Mouse (Mus musculus) layer of hippocampus, postnatal 25 days (tissue): ENCODE measurements around the gene Mrgprf. TPM values are rescaled to one million over a fixed set of nuclear protein-coding genes. Genes with fewer than 3 reads are reported as not detected.
A peak's percentile ranks its signal among the peaks of the same experiment; 100 is the strongest.

Experiments
- DNase-seq, 2 experiments: peaks; one replicate each; pipeline ENCODE4 v3.0.0; 2022; ENCODE audit warnings: mixed read lengths in 2 of 2, low spot score in 1 of 2; ENCODE audit errors: extremely low spot score in 1 of 2
- total RNA-seq, 2 experiments: library from RNA; stranded (reverse); gene quantifications; 2 replicates each; pipeline ENCODE4 v1.2.3; 2021

The Mrgprf gene
- total RNA-seq, result 1 to 10 TPM in 1 of 2 experiments, under 1 TPM in 1; 0.87 to 1.1 TPM

DNA sequence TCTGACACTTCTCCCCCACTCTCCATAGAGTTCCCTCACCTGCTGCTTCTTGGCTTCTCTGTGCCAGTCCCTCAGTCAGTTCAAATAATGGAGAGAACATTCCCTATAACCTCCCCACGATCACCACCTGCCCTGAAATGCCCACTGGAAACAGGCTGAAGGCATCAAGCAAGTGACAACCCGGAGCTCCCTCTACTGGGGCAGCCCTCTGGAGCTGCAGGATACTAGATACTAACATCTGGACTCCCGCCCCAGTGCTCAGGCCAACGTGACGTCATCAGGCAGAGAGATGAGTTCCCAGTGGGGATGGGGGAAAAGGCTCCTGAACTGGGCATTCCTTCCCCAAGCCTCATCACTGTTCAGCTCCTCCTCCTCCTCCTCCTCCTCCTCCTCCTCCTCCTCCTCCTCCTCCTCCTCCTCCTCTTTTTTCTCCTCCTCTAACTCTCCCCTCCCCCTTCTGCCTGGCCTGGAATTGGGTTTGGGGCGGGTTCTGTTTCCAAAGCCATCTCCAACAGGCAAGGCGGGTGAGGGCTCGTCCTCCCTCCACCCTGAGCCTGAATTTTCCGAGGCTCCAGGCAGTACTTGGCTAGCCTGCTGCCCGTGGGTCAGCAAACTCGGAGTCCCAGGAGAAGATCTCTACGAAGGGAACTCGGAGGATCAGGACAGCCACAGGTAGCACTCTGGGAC, at the start of gene Mrgprf:
Mrgprf (plus strand) TSS at position 508 of the 687 bp plus-strand sequence.
- DNase-seq, result no peak

DNA sequence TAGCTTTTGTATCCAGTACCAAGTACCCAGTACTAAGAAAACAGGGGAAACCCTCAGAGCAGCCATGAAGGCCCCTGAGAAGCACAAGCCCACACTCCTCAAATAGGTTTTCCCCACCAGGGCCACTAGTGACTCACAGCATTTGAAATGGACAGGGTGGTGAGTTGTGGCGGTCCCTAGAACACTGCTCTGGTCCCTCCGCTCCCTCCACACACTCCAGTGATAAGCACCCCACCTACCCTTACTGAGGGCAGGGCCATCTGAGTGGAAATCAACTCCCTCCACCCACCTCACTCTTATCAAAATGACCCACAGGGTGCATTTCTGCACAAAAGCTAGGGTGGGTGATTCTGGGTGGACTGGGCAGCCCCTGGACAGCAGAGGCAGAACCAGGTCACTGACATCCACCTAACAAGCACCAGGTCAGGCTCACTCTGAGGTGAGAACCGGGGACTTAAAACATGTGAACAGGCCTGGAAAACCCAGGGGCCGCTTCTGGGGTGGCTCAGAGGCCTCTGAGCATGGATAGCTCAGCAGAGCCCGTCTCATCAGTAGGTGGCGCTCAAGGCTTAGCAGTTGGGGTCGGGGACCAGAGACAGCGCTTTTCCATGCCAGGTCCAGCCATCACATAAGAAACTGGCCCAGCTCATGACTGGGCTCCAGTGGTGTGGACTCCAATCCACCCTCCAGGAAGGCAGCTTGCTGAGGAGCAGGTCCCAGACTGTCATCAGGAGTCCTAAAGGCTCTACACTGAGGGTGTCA, 47.7 kb upstream of the Mrgprf start:
- peak; percentile 76 to 97 for DNase-seq

DNA sequence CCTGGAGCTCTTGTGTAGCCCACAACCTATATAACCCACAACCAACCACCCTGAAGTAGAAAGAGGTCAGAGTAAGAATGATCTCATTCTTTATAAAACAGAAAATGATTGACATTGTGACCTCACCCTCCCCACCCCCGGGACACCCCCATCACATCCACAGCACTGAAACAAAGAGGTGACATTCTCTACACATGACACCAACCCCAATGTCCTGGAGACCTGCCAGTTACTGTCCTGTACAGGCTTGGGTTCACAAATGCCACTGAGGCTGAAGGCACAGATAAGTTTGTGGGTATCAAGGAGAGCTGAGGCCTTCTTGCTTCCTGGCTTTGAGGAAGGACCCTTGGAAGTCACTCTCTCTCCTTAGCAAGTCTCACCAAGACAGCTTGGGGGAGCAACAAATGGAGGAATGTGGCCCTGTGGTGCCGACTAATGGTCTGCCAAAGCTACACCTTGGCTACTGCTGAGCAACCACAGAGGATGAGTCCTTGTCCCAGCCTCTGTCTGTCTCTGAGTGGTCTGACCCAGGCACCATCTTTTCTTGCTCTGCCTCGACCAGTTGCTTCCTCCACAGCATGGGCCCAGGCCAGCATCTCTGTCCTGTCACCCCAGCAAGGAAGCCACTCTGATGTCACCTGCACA, 46.5 kb upstream of the Mrgprf start:
- DNase-seq, result no peak

DNA sequence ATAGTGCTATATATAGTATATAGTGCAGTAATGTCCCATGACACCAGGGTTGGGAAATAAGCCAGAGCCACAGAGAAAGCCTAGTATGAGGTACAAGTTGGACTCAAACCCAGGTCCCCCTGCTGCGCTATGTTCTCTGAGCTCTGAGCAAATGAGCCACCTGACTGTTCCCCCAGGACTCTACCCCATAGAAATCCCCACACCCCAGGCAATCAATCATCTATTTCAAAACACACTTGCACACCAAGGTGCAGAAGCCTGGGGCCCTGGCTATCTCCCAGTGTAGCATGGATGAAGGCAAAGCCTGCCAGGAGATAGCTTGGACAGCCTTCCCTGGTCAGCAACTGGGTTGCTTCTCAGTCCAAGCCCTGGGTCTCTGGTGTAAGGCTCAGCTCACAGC, 44.5 kb upstream of the Mrgprf start:
- DNase-seq, result no peak

DNA sequence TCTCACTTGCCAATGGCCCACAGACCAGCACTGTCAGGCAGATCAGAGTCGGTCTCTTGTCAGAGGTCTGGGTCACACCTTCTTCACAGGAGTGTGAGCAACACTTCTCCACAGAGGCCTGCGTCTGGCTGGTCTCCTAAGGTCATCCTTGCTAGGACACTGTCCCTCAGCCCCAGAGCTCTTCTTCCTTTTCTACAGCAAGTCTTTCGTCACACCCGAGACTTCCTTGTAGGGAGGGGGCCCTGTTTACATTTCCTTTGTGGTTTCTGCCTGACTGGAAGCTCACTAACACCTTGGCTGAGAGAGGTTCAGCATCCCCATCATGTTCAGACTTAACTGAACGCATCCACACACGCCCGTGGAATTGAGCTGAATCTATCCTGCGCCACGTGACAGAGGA, 36.4 kb upstream of the Mrgprf start:
- no peak for DNase-seq

DNA sequence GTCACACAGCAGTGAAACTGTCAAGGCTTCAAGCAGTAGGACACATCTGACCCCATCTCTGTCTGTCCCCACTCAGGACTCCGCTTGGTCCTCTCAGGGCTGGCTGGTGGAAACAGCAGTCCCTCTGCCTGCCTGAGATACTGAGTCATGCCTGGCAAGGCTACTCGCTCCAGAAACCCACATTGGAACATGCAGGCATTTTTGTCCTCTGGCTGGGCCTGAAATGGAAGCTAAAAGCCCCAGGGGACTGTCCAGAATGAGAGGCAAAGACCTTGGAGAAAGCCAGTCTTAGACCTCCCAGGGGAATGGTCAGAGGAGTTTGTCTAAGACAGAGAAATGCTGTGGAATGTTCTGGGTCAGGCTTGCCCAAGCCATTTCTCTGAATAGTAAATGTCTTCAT, 34.6 kb upstream of the Mrgprf start:
- no peak for DNase-seq

DNA sequence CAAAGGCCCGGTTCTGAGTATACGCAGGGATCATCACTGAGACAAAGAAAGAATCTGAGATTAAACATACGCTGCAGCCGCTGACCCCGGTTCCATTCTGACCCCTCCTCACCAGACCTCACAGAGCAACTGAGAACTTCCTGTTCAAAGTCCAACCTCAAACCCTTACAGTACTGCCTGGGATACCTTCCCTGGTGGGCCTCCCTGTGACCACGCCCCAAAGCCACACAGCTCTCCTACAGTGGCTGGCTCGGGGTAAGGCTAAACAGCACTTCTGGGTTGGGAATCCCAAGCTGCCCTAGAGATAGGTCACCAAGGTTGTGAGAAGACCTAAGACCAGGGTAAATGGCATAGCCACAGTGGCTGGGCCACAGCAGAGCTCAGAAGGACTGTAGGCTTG, 31.7 kb upstream of the Mrgprf start:
- DNase-seq, result no peak

DNA sequence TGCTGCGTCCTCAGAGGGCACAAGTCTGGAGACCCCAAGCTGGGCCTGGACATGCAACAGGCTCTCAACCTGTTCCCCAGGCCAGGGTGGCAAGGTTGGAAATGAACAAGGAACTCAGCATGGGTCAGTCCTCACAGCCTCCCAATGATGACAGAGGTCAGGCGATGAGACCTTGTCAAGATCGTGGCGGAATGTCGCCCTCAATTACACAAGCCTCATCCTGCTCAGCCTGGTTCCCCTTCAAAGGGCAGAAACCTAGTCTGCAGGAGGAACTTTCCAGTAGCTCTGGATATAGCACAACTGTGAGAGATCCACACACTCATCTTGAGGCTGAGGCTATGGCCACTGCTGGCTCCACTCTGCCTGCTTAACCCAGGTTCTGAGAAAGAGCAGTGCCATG, 29.7 kb upstream of the Mrgprf start:
- no peak for DNase-seq

DNA sequence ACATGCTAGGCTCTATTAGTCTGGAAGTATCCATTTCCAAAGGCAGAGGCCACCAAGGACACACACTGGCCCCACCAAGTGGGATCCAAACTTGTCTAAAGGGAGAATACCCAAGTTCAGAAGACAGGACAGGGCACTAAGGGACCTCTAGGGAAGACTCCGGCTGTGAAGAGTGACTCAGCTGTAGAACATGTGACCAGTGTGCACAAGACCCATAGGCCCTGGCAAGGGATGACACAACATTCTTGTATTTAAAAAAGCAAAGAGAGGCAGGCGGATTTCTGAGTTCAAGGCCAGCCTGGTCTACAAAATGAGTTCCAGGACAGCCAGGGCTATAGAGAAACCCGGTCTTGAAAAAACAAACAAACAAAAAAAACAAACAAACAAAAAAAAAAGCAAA, 25.1 kb upstream of the Mrgprf start:
- no peak for DNase-seq

DNA sequence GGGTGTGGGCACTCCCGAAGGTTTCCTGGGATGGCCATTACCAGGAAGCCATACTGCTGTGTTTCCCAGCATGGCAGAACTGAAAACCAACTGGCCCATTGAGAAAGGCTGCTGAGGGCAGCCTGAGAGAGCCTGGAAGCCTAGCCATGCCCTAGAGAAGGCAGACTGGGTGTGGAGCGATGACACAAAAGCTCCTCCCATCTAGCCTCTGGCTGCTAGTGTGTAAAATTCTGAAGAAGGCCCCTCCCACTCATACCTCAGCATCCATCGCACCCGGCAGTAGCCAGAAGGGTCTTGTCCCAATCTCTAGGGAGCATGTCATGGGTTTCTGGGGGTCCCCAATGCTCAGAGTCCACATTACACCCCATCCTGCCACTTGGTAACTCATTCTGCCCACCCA, 19.2 kb upstream of the Mrgprf start:
- no peak for DNase-seq

DNA sequence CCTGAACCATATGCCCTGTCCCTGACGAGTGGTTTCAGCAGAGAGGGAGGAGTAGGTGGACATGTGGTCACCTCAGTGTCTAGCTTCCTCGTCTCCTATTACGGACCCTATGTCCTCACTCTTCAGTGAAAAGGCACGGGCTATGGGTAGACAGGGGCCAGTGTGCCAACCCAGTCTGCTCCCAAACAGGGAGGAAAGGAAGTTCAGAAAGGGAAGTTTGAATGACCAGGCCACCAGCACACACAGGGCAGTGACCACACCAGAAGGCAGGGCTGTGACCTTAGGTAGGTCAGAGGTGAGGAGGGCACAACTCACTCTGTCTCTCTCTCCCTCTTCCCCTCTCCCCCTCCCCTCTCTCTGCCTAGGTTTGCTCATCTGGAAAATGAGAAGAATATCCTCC, 17.6 kb upstream of the Mrgprf start:
- DNase-seq, result no peak

DNA sequence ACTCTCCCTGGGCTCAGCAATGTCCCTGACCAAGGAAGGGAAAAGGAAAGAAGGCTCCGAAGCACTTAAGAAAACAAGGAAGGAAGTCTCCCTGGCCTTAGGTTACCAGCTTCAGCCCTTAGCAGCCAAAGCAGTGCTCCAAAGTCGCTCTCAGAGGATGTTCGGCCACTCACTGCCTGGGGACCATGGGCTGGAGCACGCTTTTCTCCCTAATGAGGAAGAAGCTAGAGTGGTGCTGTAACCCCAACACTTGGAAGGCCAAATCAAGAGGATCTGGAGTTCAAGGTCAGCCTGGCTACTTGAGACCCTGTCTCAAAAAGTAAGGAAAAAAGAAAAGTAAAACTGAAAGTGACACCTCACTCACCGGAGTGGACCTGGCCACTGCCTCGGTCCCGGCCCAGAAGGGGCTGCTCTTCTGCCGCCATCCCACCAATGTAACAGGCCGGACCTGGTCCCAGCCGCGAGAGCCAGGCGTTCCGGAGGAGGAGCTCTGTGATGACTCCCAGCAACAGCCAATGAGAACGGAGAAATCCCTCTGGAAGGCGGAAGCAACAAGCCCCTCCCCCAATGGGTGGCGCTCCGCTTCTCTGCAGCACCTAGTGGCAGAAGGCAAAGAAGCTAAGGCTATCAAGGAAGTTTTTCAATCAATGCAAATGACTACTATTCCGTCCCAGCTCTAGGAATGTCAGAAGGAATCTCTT, 17.0 kb upstream of the Mrgprf start, which contains the start of gene Tpcn2:
Tpcn2 (minus strand) TSS at position 525 of the 701 bp plus-strand sequence.
- DNase-seq, result peak; percentile 72 to 78

DNA sequence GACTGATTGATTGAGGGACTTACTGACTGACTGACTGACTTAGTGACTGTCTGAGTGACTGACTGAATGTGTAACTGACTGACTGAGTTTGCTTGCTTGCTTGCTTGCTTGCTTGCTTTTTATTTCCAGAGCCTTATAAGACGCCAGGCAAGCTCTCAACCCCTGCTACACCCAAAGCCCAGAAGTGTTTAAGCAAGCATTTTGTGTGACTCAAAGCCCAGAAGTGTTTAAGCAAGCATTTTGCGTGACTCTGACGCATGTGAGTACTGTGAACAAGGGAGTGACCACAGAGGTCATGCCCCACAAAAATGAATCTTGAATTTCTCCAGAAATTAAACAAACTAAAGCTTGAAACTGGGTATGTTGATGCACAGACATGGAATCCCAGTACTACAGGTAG, 16.3 kb upstream of the Mrgprf start:
- DNase-seq, result no peak

DNA sequence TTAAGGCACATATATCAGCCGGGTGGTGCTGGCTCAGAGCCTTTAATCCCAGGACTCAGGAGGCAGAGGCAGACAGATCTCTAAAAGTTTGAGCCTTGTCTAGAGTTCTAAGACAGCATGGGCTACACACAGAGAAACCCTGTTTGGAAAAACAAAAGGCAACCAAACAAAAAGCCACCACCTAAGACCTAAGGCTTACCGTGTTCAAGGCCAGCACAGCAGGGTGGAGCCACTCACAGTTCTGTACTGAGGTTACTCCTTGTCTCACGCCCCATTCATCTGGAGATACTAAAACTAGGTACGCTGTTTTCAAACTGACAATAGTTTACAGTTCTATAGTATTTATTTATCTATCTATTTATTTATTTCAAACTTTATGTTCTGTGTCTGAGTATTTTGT, 15.2 kb upstream of the Mrgprf start:
- DNase-seq, result no peak

DNA sequence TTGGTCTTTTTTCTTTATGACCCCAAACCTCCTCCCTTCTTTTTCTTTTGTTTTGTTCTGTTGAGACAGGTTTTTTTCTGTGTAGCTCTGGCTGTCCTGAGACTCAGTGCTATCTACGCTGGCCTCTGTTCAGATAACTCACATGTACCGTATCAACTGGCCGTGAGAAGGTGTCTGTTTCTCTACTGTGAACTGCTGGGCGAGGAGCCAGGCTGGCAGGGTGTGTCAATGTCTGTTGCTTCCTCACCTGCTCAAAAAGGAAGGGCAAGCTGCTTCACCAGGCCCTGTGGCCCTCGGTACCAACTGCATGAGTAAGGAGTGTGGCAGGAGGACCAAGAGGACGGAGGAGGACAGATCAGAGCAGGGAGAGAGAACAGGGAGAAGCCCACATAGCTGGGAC, 13.2 kb upstream of the Mrgprf start:
- no peak for DNase-seq

DNA sequence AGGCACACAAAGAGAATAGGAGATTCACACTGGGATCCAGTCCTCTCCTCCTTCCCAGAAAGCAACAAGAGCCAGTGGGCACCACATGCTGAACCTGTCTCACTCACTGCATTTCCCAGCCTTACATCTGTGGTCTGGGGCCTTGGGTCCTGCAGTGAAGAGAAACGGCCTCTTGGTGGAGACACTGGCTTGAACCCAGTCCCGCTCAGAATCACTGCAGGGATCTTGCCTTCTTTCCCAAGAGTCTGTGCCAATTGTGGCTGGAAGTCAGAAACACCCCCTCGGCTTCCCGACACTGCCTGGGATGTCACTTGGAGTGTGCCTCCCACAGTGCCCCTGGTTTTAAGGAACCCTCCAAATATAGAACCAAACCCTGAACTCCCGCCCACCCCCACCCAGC, 11.3 kb upstream of the Mrgprf start:
- DNase-seq, result peak in 1 of 2 experiments; percentile 17

DNA sequence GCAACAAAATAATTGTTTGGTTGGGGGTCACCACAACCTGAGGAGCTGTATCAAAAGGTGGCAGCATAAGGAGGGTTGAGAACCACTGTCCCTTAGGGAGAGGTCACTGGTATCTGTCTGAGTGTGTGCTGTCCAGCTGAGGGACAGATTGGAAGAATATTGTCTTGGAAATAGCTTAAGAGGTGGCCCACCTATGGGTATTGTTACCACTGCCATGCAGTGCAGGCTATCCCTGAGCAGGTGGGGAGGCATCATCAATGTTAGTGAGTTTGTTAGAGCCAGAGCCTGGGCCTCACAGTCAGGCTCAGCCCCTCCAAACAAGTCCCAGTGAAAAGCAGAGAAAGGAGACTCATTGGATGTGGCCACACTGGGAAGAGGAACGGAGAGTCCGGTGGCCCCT, 8.8 kb upstream of the Mrgprf start:
- DNase-seq, result no peak

DNA sequence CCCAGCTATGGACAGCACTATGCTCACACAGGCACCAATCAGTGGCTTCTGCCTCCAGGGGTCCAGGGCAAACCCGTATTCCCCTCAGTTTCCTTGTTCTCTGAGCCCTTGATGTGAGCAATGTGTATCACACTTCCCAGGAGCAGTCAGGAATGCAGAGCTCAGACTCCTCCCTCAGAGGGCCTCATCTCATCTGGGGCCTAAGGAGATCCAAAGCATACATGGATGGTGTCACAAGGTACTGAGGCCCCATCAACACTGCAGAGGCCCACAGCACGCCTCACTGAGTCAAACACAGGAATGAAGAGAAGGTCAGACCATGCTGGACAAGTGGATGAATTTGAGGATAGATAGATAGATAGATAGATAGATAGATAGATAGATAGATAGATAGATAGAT, 7.9 kb upstream of the Mrgprf start:
- DNase-seq, result no peak

DNA sequence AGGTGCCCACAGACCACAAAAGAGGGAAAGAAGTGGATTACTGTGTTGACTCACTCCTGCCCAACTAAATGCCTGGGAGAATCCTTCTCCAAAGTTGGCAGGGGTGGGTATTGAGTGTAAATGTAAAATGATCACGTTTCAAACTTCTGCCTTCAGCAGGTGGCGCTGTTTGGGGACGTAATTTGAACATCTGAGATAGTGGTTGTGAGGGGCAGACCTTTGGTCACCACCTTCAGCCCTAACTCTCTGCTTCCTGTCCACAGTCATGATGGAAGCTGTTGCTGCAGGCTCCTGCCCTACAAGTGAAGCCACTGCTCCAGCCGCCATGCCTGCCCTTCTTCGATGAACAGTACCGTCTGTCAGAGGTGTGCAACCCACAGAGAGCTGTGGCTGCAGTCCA, 6.8 kb upstream of the Mrgprf start:
- DNase-seq, result peak in 1 of 2 experiments; percentile 17

DNA sequence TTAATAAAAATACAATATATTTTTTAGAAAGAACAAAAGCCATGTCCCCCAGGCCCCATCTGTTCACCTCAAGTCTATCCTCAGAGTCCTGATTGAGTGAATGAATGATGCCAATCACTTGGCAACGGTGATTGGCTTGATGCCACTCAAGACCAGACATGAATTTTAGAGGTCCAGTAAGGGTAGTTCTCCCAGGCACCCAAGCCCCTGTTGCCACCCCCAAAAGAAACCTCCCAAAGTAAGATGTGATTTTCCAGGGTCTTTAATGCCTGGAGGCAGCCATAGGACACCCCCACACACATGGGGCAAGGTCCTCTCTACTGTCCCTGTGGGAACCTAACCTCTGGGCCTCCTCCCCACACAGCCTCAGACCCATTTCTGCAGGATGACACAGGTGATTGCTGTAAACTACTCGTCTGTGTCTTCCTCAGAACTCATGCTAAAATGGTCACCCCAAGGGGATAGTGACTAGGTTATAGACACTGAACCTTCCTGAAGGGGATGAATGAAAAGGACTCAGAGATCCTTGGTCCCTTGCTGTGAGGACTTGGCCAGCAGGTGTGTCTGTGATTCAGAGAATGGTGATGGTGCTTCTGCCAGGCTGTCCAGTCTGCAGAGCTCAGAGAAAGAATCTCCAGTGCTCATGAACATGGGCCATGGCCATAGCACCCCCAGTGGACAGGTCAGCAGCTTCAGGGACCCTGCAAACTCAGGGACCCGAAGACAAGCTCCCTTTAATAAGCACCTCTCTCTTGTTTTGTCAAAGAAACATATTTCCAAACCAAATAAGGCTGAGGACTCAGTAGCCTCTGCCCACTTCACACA, 1.8 kb upstream of the Mrgprf start:
- DNase-seq, result no peak
